Mouse (Mus musculus) lung, postnatal 36 days (tissue): ENCODE results near the gene Gm49355.
"Not testable (repeated sequence)": the region's sequence is repeated elsewhere in the genome, so short reads cannot be mapped to it uniquely, and the experiment has no call there.

ENCODE experiments used
- DNase-seq: peaks from one replicate; pipeline ENCODE4 v3.0.0; 2022; ENCODE audit warnings: mixed read lengths

Gm49355 gene

DNA sequence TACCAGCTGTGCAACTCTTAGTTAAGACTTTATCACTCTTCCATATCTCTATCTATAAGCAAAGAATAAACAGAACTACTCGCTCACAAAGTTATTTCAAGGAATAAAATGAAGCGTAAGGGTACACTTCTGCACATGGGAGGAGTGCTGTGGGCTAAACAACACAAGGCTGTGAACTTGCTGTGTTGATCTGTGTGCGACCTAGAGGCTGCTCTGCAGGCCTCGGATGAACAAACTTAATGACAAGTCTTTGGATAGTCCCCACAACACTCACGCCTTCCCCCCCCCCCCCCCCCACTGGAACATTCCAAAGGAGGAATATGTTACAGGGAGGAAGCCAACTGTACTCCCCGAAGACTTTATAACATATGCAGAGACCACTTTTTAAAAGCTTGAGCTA is at the start of gene Gm49355:
Gene Gm49355 (plus strand): TSS at position 336 of the 400 bp plus-strand sequence.
- DNase-seq, result no peak

DNA sequence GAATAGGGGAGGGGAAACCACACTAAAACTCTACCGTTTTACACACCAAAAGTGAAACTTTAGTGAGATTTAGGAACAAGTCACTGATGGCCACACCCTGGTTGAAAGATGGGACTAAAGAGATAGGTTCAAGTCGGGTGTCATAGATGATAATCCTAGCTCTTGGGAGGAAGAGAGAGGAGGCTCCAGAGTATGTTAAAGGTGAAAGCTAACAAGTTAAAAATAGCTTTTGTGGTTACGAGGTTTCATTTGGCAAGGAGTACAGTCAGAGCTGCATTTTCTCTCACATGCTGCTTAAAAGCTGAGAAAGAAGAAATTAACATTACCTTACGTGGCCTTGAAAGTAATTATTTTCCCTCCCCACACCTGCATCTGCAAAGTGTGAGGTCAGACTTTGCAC is 40.0 kb upstream of the Gm49355 start:
- DNase-seq, result no peak

DNA sequence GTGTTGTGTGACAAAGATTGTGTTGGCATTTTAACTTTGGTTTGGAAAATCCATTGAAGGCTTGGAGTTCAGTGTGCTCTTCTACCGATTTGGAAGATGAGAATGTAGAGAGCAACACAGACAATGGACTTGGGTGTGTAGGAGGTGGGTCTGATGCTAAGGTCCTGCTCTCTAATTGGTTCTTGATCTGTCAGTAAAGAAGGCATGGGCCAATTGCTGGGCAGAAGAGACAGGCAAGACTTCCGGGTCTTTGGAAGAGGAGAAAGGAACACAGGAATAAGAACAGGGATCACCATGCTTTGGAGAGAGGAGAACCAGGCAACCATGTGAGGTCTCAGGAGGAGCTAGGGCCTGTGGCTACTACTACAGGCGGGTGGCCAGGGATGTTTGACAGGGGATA is 7.7 kb upstream of the Gm49355 start:
- no peak for DNase-seq

DNA sequence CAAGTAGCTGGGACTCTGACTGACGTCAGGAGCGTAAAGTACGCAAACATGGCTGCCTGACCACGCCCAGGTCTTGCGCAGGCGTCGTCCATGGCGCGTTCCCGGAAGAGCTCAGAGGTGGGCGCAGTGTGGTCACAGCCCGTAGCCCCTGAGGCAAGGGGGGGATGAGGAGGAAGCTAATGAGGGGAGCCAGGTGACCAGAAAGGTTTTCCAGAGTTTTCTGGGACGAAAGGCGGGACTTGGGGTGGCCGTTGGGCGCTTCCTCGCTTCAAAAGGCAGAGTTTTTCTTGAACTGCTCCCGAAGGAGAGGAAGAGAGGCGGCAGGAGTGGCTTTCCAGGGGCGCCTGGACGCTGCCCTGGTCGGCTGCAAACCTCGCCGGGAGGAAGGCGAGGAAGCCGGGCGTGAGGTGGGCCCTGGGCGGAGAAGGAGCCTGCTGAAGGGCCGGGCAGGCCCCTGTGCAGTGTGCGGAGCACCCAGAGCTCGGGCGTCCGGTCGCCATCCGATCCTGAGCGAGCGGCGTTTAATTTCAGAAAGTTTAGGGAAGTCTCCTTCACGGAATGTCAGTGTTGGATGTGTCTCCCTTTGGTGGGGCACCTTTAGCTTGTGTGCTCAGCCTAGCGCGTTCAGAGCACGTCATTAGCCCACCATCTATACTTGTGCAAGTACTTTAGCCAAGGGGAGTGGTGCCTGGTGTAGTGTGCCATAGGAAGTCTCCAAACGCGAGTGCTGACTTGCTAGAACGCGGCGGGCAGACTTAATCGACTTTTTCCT is 551 bp downstream of the Gm49355 start, which contains the start of gene 3830406C13Rik:
Gene 3830406C13Rik (plus strand): TSS at position 33 of the 772 bp plus-strand sequence.
- DNase-seq, result peak; percentile 92

- not testable (repeated sequence) for DNase-seq
These were observed 6.0 kb downstream of the Gm49355 start for GRCm38 (mm10) chr14:12289747-12290146.

- no peak for DNase-seq
These were observed 12.6 kb downstream of the Gm49355 start for GRCm38 (mm10) chr14:12296391-12296790.

DNA sequence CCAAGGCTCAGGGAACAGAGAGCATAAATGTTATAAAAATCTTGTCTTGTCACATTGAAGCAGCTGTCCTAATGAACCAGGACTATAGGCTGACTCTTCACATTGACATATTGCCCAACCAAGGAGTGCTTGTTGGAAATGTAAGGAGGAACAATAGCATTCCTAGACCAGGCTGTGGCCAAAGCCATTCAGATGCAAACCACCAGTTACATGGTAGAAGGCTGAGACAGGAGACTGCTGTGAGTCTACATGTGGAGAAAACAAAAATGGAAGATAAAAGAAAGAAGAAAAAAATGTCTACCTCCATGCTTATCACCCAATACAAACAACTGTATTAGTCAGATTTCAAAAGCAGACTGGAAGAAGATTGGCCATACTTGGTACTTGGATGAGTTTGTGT is 15.4 kb downstream of the Gm49355 start:
- DNase-seq, result no peak

- no peak for DNase-seq
These were observed 15.9 kb downstream of the Gm49355 start for GRCm38 (mm10) chr14:12299654-12300053.

GRCm38 (mm10) chr14:12300275-12300674 is 16.5 kb downstream of the Gm49355 start:
- DNase-seq, result no peak

DNA sequence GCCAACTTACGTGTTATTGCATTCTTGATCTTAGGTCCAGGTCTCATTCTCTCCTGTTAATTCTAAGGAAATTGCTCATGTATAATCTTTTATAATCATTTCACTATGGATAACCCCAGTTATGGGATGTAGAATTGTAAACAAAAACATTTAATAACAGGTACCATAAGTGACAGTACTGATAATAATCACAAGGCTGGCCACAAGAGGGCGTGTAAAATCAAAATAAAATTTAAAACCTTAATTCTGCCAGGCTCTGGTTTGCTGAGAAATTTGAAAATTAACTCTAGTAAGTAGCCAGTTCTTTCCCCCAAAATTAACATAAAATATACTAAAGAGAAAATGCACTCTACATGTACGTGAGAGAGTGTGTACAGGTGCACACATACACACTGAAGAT is 16.9 kb downstream of the Gm49355 start:
- no peak for DNase-seq

DNA sequence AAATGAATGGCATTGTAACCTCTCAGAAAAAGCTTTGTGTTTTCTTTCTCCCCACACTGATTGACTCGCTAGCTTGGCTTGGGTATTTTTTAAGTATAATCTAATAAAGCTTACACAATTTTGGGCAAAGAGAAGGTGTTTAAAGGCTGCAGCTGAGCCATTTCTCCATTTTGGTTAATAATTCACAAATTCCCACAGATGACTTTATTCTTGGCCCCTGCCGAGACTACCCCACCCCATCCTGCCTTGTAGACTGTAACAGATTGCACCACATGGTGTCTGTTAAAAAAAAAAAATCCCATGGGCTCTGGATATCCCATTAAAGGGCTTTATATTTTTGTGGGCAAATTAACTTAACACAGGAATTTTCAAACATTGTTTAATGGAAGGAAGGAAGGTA is 19.3 kb downstream of the Gm49355 start:
- DNase-seq, result no peak

DNA sequence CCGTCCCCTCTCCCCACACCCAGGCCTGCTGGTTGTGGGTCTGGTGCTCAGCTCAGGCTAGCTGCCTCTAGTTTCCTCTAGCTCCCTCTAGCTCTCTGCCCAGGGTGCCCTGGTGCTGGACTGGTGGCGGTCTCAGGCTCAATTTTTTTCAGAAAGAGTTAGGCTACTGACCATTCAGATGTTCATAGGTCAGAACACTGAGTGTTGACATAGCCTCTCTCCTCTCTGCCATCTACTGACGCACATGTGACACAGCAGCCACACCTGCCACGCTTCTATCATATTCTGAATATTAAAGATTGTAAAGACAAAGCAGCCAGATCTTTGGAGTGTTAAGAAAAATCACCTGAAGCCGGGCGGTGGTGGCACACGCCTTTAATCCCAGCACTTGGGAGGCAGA is 49.8 kb downstream of the Gm49355 start:
- DNase-seq, result no peak

DNA sequence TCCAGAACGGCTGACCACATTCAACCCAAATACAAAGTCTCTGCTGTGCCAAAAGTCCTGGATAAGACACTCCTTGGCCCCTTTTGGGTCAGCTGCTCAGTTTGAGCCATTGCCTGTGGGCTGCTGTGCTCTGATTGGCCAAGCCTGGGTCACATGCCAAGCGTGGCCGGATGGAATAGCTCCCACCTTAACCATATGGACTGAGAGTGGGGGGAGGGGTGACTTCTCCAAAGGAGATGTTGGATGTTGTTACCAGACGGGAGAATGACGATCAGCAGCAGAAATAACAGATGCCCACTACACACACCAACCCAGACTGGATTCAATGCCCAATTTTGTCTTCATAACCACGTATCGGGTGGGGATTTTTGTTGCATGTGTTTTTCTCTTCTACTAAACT is 51.1 kb downstream of the Gm49355 start:
- no peak for DNase-seq

- DNase-seq, result no peak
These were observed 53.7 kb downstream of the Gm49355 start for GRCm38 (mm10) chr14:12337421-12337997.

DNA sequence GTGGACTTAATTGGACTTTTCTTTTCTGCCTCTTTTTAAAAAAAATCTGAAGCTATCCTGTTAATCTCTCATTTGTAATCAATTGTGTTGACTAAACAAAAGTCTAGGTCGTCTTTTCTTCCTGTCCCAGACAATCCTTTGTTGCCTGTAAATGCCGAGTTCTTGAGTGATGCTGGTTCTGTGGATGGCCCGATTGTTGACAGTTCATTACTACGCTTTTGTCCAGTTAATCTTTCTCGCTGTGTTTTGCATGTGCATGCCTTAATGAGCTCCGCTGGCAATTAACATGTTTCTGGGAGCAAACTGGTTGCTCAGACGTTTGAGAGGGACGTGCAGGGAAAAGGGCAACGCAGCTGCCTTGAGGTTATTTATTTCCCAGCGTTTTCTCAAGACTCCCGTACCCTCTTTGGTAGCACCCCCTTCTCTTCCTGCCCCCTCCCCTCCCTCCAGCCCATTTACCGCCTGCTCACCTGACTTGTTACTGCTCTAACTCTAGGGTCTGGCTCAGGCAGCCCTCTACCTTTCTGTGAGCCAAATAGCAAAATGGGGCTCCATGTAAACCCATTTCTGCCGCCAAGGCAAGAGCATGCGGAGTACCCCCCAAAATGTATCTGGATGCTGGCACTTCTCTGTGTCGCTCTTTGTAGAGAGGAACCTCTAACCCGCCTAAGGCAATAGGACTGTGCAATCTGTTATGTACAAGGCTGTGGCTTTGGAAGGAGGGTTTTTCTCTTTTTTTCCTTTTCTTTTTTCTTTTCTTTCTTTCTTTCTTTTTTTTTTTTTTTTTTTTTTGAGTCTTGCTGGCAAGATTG is 54.4 kb downstream of the Gm49355 start:
- DNase-seq, result no peak

- no peak for DNase-seq
These were observed 55.2 kb downstream of the Gm49355 start for GRCm38 (mm10) chr14:12338811-12339565.

GRCm38 (mm10) chr14:12340238-12341074 is 56.7 kb downstream of the Gm49355 start:
- no peak for DNase-seq

DNA sequence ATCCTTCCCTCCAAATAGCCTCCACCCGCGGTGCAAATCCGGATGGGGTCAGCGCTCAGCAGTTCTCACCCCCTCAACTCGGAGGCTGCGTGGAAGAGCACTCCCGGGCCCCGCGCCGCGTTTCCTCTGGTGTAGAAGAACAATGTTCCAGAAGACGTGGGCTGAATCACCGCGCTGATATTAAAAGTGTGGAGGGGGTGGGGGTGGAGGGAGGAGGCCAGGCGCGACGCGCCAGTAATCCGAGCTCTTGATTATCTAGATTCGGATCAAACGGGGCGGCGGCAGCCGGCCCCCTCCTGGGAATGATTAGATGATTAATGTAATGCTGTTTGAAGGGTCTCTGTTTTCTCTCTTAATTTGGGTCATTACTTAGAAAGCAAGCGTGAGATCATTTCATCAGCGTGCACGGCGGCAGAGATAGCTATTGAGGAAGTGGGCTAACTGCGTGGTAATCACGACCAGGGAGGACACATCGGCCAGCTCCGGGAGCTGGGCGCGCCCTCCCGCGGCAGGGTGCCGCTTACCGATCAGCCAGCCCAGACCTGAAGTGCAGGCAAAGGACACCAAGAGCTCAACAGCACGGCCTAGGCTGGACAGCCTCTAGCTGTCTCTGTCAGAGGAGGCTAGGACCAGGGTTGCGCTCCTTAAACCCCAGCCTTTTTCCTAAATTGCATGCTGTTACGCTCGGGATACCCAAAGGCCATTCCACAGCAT is 57.5 kb downstream of the Gm49355 start:
- peak; percentile 3 for DNase-seq

DNA sequence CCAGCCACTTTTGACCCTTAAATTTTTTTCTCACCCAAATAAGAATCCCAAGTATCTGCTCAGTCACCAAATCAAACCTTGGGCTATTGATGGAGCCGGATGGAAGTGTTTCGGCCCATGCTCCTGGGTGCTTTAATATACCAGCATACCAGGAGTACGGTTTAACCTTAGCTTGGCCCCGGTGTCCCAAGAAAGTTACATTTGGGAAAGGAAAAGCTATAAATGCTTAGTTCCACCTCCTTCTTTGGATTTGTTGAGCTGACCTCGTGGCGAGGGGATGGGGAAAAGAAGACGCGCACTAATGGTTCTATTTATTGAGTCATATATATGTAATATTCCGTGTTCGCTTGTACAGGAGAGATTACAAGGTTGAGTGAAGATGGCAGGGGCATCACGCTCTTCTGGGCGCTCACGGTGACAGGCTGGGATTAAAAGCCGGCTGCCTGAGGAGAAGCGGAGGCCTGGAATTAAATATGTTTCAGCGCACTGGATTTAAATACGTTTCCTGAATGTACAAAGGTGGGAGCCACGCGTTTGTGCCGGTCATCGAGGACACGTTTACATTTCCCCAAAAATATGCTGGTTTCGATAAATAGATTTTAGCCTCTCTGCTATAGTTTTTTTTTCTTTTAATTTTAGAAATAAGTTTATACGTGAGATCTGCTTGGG is 58.1 kb downstream of the Gm49355 start:
- DNase-seq, result no peak

DNA sequence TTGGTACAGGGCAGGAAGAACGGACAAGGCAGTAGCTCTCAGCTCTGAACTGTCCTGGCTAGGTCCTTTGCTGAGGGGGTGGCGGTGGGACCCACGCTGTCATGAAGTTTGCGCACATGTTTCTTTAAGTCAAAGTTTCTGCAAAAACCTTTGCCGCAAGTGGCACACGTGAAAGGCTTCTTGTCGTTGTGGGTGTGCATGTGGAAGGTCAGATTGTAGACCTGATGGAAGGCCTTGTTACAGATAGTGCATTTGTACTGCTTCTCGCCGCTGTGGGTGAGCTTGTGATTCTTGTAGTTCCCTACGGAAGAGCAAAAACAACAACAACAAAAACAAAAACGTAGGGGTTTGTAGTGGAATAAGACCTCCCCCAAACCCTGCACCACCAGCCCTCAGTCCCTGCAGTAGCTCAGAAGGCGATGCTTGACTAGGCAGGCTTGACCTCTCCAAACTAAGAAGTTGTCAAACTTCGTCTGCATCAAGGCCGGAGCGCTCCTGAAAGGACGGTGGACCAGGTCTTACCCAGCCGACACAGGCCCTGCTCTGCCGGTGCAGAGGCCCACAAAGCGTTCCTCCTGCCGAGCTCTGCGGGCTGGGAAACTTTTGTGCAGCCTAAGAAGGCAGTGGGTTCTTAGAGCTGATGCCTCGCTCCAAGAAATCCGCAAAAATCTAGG is 58.8 kb downstream of the Gm49355 start:
- no peak for DNase-seq
